Mouse (Mus musculus): ENCODE measurements around the gene Mrtfa.

- no peak for TF ChIP-seq POLR2A (IDR thresholded peaks at IDR 0.05; ENCODE audit: insufficient read depth, low read length)
- TF ChIP-seq CTCF (IDR thresholded peaks at IDR 0.05; ENCODE audit: low read depth, low read length): no peak
- TF ChIP-seq EP300 (IDR thresholded peaks at IDR 0.05; ENCODE audit: insufficient read depth, low read depth, low read length): no peak
These were observed 24.3 kb downstream of the Mrtfa start for GRCm38 (mm10) chr15:81166291-81166690.

All from ES-Bruce4 (cell line).